Mouse (Mus musculus) thymus, adult 18-20 months (tissue): ENCODE results near the gene Spg21.
A peak's percentile ranks its signal among the peaks of the same experiment; 100 is the strongest.

Source experiments
- DNase-seq, 2 experiments: peaks; one replicate each; pipeline ENCODE4 v3.0.0; 2022; ENCODE audit warnings: mixed read lengths in 2 of 2

The Spg21 gene

GRCm38 (mm10) chr9:65460732-65461442 is at the start of gene Spg21:
Gene Spg21 (plus strand): TSS chr9:65460947.
- peak; percentile 90 to 91 for DNase-seq

GRCm38 (mm10) chr9:65411326-65411725 is 49.4 kb upstream of the Spg21 start:
- DNase-seq: no peak

- DNase-seq: no peak
These were observed 43.0 kb upstream of the Spg21 start for GRCm38 (mm10) chr9:65417738-65418137.

- DNase-seq: no peak
These were observed 41.1 kb upstream of the Spg21 start for GRCm38 (mm10) chr9:65419633-65420032.

- DNase-seq: no peak
These were observed 37.8 kb upstream of the Spg21 start, which contains the start of gene Slc51b for GRCm38 (mm10) chr9:65422760-65423501. Gene Slc51b (minus strand): TSS chr9:65422955.

- DNase-seq: no peak
These were observed 36.4 kb upstream of the Spg21 start for GRCm38 (mm10) chr9:65424393-65424792.

GRCm38 (mm10) chr9:65427511-65427910 is 33.2 kb upstream of the Spg21 start:
- no peak for DNase-seq

GRCm38 (mm10) chr9:65428003-65428402 is 32.7 kb upstream of the Spg21 start:
- DNase-seq: no peak

GRCm38 (mm10) chr9:65430401-65430800 is 30.3 kb upstream of the Spg21 start:
- DNase-seq: no peak

- DNase-seq: no peak
These were observed 29.8 kb upstream of the Spg21 start for GRCm38 (mm10) chr9:65430921-65431320.

GRCm38 (mm10) chr9:65432236-65432635 is 28.5 kb upstream of the Spg21 start:
- peak; percentile 49 to 65 for DNase-seq

GRCm38 (mm10) chr9:65434140-65434539 is 26.6 kb upstream of the Spg21 start:
- DNase-seq: peak; percentile 36 to 37

- no peak for DNase-seq
These were observed 25.5 kb upstream of the Spg21 start for GRCm38 (mm10) chr9:65435211-65435610.

GRCm38 (mm10) chr9:65435671-65436301 is 25.0 kb upstream of the Spg21 start, which contains the start of gene Mtfmt:
Gene Mtfmt (plus strand): TSS chr9:65435782.
- peak; percentile 91 to 93 for DNase-seq

GRCm38 (mm10) chr9:65444692-65445091 is 16.1 kb upstream of the Spg21 start:
- no peak for DNase-seq

- no peak for DNase-seq
These were observed 12.8 kb upstream of the Spg21 start for GRCm38 (mm10) chr9:65447951-65448350.

- DNase-seq: no peak
These were observed 1.8 kb upstream of the Spg21 start for GRCm38 (mm10) chr9:65458975-65459374.

GRCm38 (mm10) chr9:65460198-65460597 is 549 bp upstream of the Spg21 start:
- no peak for DNase-seq

GRCm38 (mm10) chr9:65462544-65462943 is 1.8 kb downstream of the Spg21 start:
- DNase-seq: no peak

GRCm38 (mm10) chr9:65464161-65464560 is 3.4 kb downstream of the Spg21 start:
- no peak for DNase-seq

GRCm38 (mm10) chr9:65465241-65465640 is 4.5 kb downstream of the Spg21 start:
- no peak for DNase-seq

- no peak for DNase-seq
These were observed 6.9 kb downstream of the Spg21 start for GRCm38 (mm10) chr9:65467686-65468085.

- DNase-seq: no peak
These were observed 12.0 kb downstream of the Spg21 start for GRCm38 (mm10) chr9:65472769-65473168.

GRCm38 (mm10) chr9:65479158-65479557 is 18.4 kb downstream of the Spg21 start:
- DNase-seq: no peak
